Mouse (Mus musculus) E14TG2a.4 (cell line): ENCODE results near the gene D630045J12Rik.

Experiments
- CTCF ChIP-seq: conservative IDR thresholded peaks from 2 replicates; pipeline ENCODE4 v1.5.1; 2014; ENCODE audit warnings: low read length
- NANOG ChIP-seq: IDR thresholded peaks from 2 replicates; pipeline ENCODE4 v1.6.1; 2014; ENCODE audit warnings: borderline replicate concordance, low read length, mixed read lengths
- POU5F1 ChIP-seq: IDR thresholded peaks from 2 replicates; pipeline ENCODE4 v1.6.1; 2014; ENCODE audit warnings: low read length, borderline replicate concordance

GRCm38 (mm10) chr6:38298761-38299401 lies 45.1 kb upstream of the D630045J12Rik start, which contains the start of gene Zc3hav1l:
- TF ChIP-seq CTCF: no peak
- no peak for TF ChIP-seq POU5F1
- no peak for TF ChIP-seq NANOG
